Mouse (Mus musculus) kidney, embryonic 14.5 days (tissue): ENCODE measurements at regions not wholly inside any gene's neighbourhood (a gene's known extent, or its start where the extent isn't known, plus 50 kb on each side); places are given as distances from the start of the nearest gene placed in this dataset.
"Not testable (repeated sequence)": the region's sequence is repeated elsewhere in the genome, so short reads cannot be mapped to it uniquely, and the experiment has no call there.

Experiments
- ATAC-seq: fragments of 200-750 bp; cut with Nextera tagmentation; 2 replicates; pipeline ENCODE4 v1.8.0; 2017; ENCODE audit warnings: moderate number of reproducible peaks, mild to moderate bottlenecking, moderate TSS enrichment, moderate library complexity; ENCODE audit not compliant: low FRiP score, low TSS enrichment
- H3K27ac ChIP-seq: fragments of 300-500 bp; sonication (generic); 2 replicates; pipeline ENCODE4 v1.5.1; 2014; ENCODE audit warnings: low read depth, mild to moderate bottlenecking, low read length, moderate library complexity, mixed read lengths
- H3K27me3 ChIP-seq: fragments of 300-500 bp; sonication (generic); 2 replicates; pipeline ENCODE4 v1.6.1; 2014; ENCODE audit warnings: mild to moderate bottlenecking, low read length; ENCODE audit not compliant: control insufficient read depth, insufficient read depth
- H3K36me3 ChIP-seq: fragments of 300-500 bp; sonication (generic); 2 replicates; pipeline ENCODE4 v1.6.1; 2014; ENCODE audit warnings: low read length, mixed read lengths; ENCODE audit not compliant: control insufficient read depth, insufficient read depth
- H3K4me1 ChIP-seq: fragments of 300-500 bp; sonication (generic); 2 replicates; pipeline ENCODE4 v1.6.1; 2014; ENCODE audit warnings: low read length, mixed read lengths; ENCODE audit not compliant: control insufficient read depth, insufficient read depth
- H3K4me2 ChIP-seq: fragments of 300-500 bp; sonication (generic); replicated peaks from 2 replicates; pipeline ENCODE4 v1.6.1; 2014; ENCODE audit warnings: low read depth, mild to moderate bottlenecking, low read length
- H3K4me3 ChIP-seq: fragments of 300-500 bp; sonication (generic); 2 replicates; pipeline ENCODE4 v1.5.1; 2014; ENCODE audit warnings: mild to moderate bottlenecking, low read length
- H3K9ac ChIP-seq: fragments of 300-500 bp; sonication (generic); 2 replicates; pipeline ENCODE4 v1.6.1; 2014; ENCODE audit warnings: low read depth, mild to moderate bottlenecking, low read length, moderate library complexity
- H3K9me3 ChIP-seq: fragments of 300-500 bp; sonication (generic); 2 replicates; pipeline ENCODE4 v1.6.1; 2016; ENCODE audit warnings: low read length; ENCODE audit not compliant: control insufficient read depth
- WGBS: fragments of 180-500 bp; shearing (Covaris S2); extraction: QIAGEN DNeasy Blood & Tissue Kit; methylation state at CpG from one replicate; pipeline ENCODE4 v1.1.7; 2014; 5-methylcytosine and 5-hydroxymethylcytosine counted together

- Histone ChIP-seq H3K9ac (no peak overlapping the region), H3K9me3 (peaks cover 9% of the 10 kb centered on the region; the same call in 1 of the 2 replicates), H3K36me3 (no peaks in the 10 kb centered on the region), H3K27ac (no peak overlapping the region), H3K4me3 (no peak overlapping the region), H3K27me3 (no peaks in the 10 kb centered on the region), H3K4me1 (peaks cover 4% of the 10 kb centered on the region; the same call in 1 of the 2 replicates), H3K4me2 (no peak overlapping the region)
- WGBS: 48% methylated on average over 9 of the region's 9 CpGs
- ATAC-seq: no peak
These were observed 119.3 kb upstream of the Foxk1 start for GRCm38 (mm10) chr5:142281997-142282396.

DNA sequence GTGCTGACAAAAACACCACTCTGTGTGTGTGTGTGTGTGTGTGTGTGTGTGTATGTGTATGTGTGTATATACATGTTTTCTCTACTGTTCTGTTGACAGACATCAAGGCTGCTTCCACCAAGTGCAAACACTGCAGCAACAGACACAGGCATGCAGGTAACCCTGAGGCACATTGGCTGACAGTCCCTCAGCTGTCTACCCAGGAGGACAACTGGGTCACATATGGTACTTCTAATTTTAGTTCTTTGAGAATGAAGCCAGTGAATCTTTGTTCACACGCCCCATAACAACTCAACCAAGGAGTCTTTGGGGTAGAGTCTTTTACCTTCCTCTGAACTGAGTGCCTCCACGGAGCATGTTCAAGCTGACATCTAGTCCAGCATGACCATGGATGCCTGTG, 113.3 kb upstream of the Foxk1 start:
- H3K36me3 ChIP-seq: no peaks in the 10 kb centered on the region
- H3K4me3 ChIP-seq: no peak overlapping the region
- peaks cover 20% of the 10 kb centered on the region for H3K9me3 ChIP-seq
- no peak for ATAC-seq
- no peak overlapping the region for H3K27ac ChIP-seq
- no peaks in the 10 kb centered on the region for H3K27me3 ChIP-seq
- H3K4me2 ChIP-seq: no peak overlapping the region
- WGBS: 91% methylated on average over 2 of the region's 2 CpGs
- no peaks in the 10 kb centered on the region for H3K4me1 ChIP-seq
- H3K9ac ChIP-seq: no peak overlapping the region

GRCm38 (mm10) chr5:142291451-142291850, 109.8 kb upstream of the Foxk1 start:
- no peaks in the 10 kb centered on the region for H3K36me3 ChIP-seq
- ATAC-seq: no peak
- 91% methylated on average over 10 of the region's 10 CpGs for WGBS

DNA sequence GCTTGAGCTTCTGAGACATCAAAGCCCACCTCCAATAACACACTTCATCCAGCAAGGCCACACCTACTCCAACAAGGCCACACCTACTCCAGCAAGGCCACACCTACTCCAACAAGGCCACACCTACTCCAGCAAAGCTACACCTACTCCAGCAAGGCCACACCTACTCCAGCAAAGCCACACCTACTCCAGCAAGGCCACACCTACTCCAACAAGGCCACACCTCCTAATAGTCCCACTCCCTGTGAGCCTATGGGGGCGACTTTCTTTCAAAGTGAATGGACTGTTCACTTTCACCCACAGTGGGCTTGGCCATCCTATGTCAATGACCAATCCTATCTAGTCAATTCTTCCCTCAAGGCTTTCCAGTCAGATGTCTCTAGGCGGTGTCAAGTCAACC, 104.9 kb upstream of the Foxk1 start:
- H3K4me1 ChIP-seq, H3K27me3 ChIP-seq, ATAC-seq, H3K27ac ChIP-seq, H3K4me3 ChIP-seq, H3K4me2 ChIP-seq, H3K9me3 ChIP-seq, H3K9ac ChIP-seq, H3K36me3 ChIP-seq: not testable (repeated sequence)
- 87% methylated on average over 2 of the region's 2 CpGs for WGBS

More at GRCm38 (mm10) chr5:142291451-142291850, 109.8 kb upstream of the Foxk1 start:
- Histone ChIP-seq H3K27me3 (no peaks in the 10 kb centered on the region), H3K4me1 (no peaks in the 10 kb centered on the region), H3K9ac (no peak overlapping the region), H3K27ac (no peak overlapping the region), H3K4me2 (no peak overlapping the region), H3K4me3 (no peak overlapping the region), H3K9me3 (peaks cover 11% of the 10 kb centered on the region)

DNA sequence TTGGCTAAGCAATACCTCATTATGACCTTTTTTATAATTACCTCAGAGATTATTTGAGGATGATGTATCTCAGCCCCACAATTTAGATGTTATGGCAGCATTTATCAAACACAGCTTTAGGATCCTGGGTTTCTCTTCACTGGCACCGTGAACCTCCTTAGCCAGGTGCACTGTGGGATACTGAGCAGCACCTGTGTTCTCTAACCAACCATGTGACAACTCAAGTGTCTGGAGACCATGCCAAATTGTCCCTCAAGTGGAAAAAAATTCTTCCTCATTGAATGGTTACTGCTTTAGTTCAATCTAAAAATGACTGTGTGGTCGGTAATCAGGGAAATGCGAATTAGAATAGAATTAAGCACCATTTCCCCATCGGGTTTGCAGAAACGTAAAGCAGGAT, 101.7 kb upstream of the Foxk1 start:
- no peak overlapping the region for H3K9ac ChIP-seq
- no peak overlapping the region for H3K27ac ChIP-seq
- H3K9me3 ChIP-seq: no peaks in the 10 kb centered on the region
- ATAC-seq: no peak
- no peaks in the 10 kb centered on the region for H3K4me1 ChIP-seq
- no peak overlapping the region for H3K4me3 ChIP-seq
- H3K27me3 ChIP-seq: no peaks in the 10 kb centered on the region
- H3K36me3 ChIP-seq: no peaks in the 10 kb centered on the region
- H3K4me2 ChIP-seq: no peak overlapping the region
- 92% methylated on average over 5 of the region's 5 CpGs for WGBS

DNA sequence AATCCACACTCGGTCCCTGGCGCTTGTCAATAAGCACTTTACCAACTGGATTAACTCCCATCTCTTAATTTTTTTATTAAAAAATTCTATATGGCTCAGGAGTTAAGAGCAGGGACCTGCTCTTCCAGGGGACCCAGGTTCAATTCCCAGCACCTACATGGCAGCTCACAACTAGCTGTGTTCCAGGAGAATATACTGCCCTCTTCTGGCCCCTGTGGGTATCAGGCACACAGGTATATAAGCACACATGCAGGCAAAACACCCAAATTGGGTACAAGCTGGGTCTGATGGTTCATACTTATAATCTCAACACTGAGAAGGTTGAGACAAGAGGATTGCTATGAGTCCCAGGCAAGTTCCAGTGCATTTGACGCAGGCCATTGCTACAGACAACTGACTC, 92.8 kb upstream of the Foxk1 start:
- ATAC-seq: no peak

GRCm38 (mm10) chr5:142313944-142314343, 87.4 kb upstream of the Foxk1 start:
- H3K36me3 ChIP-seq: no peaks in the 10 kb centered on the region

More for the DNA sequence above, 92.8 kb upstream of the Foxk1 start:
- H3K4me2 ChIP-seq: no peak overlapping the region
- H3K4me1 ChIP-seq: no peaks in the 10 kb centered on the region
- H3K36me3 ChIP-seq: no peaks in the 10 kb centered on the region
- 91% methylated on average over 3 of the region's 3 CpGs for WGBS
- no peak overlapping the region for H3K4me3 ChIP-seq
- no peak overlapping the region for H3K9ac ChIP-seq
- no peak overlapping the region for H3K27ac ChIP-seq
- H3K9me3 ChIP-seq: no peaks in the 10 kb centered on the region; the same call in 1 of the 2 replicates
- no peaks in the 10 kb centered on the region for H3K27me3 ChIP-seq

GRCm38 (mm10) chr5:142314466-142314865, 86.8 kb upstream of the Foxk1 start:
- 80% methylated on average over 5 of the region's 5 CpGs for WGBS

More at GRCm38 (mm10) chr5:142313944-142314343, 87.4 kb upstream of the Foxk1 start:
- no peak for ATAC-seq
- no peaks in the 10 kb centered on the region for H3K9me3 ChIP-seq
- no peak overlapping the region for H3K4me3 ChIP-seq
- no peaks in the 10 kb centered on the region for H3K27me3 ChIP-seq
- no peak overlapping the region for H3K27ac ChIP-seq
- 67% methylated on average over 8 of the region's 8 CpGs for WGBS
- no peak overlapping the region for H3K4me2 ChIP-seq
- no peaks in the 10 kb centered on the region for H3K4me1 ChIP-seq
- H3K9ac ChIP-seq: no peak overlapping the region

DNA sequence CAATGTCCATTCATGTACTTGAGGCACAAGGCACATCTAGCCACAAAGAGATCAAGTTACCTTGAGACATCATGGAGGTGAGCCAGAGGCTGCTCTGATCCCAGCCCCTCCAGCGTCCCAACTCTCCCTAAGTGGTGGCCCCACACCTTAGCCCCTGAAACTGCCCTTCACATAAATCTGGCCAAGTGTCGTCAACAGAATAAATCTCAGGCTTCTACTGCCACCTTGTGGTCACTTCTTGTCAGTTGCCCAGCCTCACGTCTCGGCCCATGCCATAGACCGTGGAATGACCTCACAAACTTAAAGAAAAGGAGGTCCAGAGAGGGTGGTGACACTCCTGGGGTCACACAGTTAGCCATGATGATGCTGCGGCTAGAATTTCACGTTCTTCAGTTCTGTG, 82.0 kb upstream of the Foxk1 start:
- Histone ChIP-seq H3K36me3 (no peaks in the 10 kb centered on the region), H3K27me3 (no peaks in the 10 kb centered on the region; the same call in 1 of the 2 replicates), H3K9me3 (no peaks in the 10 kb centered on the region), H3K4me3 (no peak overlapping the region), H3K9ac (no peak overlapping the region), H3K27ac (no peak overlapping the region), H3K4me2 (no peak overlapping the region), H3K4me1 (no peaks in the 10 kb centered on the region)
- ATAC-seq: peak; percentile 75
- 4% methylated on average over 7 of the region's 7 CpGs for WGBS

More at GRCm38 (mm10) chr5:142314466-142314865, 86.8 kb upstream of the Foxk1 start:
- Histone ChIP-seq H3K27me3 (no peaks in the 10 kb centered on the region), H3K4me2 (no peak overlapping the region), H3K9me3 (no peaks in the 10 kb centered on the region), H3K9ac (no peak overlapping the region), H3K4me3 (no peak overlapping the region), H3K27ac (no peak overlapping the region), H3K36me3 (no peaks in the 10 kb centered on the region), H3K4me1 (no peaks in the 10 kb centered on the region)
- ATAC-seq: no peak
